Comparison of ENCODE assay signal across 7 mouse cellular contexts in genomic region chr10:66914288-66914975, GRCm38 (mm10).
A peak's percentile ranks its signal among the peaks of the same experiment; 100 is the strongest.
DNase-seq lines count a peak whose midpoint lies in the region; ATAC-seq lines count a peak whose summit lies in the region.

No protein-coding gene starts in this region.

- no peak overlapping the region for H3K27ac ChIP-seq in hindbrain, embryonic 14.5 days

- H3K36me3 ChIP-seq in hindbrain, embryonic 14.5 days (replicated peaks; ENCODE audit: control insufficient read depth, insufficient read depth) = no peaks in the 10 kb centered on the region

- no peaks in the 10 kb centered on the region for H3K9me3 ChIP-seq in hindbrain, embryonic 14.5 days (ENCODE audit: control insufficient read depth, low read length)

- H3K27me3 ChIP-seq in hindbrain, embryonic 14.5 days (ENCODE audit: control insufficient read depth, insufficient read depth, low read length) = no peaks in the 10 kb centered on the region

- no peak overlapping the region for H3K9ac ChIP-seq in hindbrain, embryonic 14.5 days

- DNase-seq in ES-CJ7 (ENCODE audit: low read depth, low spot score) (peak; percentile 98), liver (no peak)
- DNase-seq in adrenal gland, adult 8-10 months = peak; percentile 54
- DNase-seq in hindbrain, embryonic 14.5 days (ENCODE audit: low spot score) = no peak
- peak; percentile 76 for DNase-seq in mesoderm, embryonic 11.5 days (ENCODE audit: low read depth, low spot score)
- no peak for DNase-seq in left cerebral cortex, adult 18-20 months (ENCODE audit: low spot score in 2 of 2)
- no peak for DNase-seq in lung, postnatal 14 days

- ATAC-seq in hindbrain, embryonic 14.5 days (ENCODE audit: low FRiP score) = peak; percentile 48; the same call in 1 of the 2 replicates

- H3K4me3 ChIP-seq in hindbrain, embryonic 14.5 days (replicated peaks; ENCODE audit: low read length) = no peak overlapping the region

- 22% methylated on average over 12 of the region's 12 CpGs for WGBS in hindbrain, embryonic 14.5 days

- peaks cover 24% of the 10 kb centered on the region; the same call in 1 of the 2 replicates for H3K4me1 ChIP-seq in hindbrain, embryonic 14.5 days (replicated peaks; ENCODE audit: control insufficient read depth, insufficient read depth, low read length)

- no peak overlapping the region for H3K4me2 ChIP-seq in hindbrain, embryonic 14.5 days (replicated peaks)

Comparison
In these comparisons a context has a peak if more than half of its experiments do, and no peak if none do; other contexts are left out.
1. DNase-seq: peak in ES-CJ7 (single experiment), adrenal gland, adult 8-10 months (single experiment) and mesoderm, embryonic 11.5 days (single experiment); none in hindbrain, embryonic 14.5 days (single experiment), liver (single experiment), left cerebral cortex, adult 18-20 months (0 of 2) and lung, postnatal 14 days (single experiment).